Mouse (Mus musculus) liver, embryonic 16.5 days (tissue): Measurements from ENCODE around the gene Rnf220. TPM values are rescaled to one million over a fixed set of nuclear protein-coding genes. Genes with fewer than 3 reads are reported as not detected.
A peak's percentile ranks its signal among the peaks of the same experiment; 100 is the strongest.

Source experiments
- ATAC-seq: fragments of 200-750 bp; cut with Nextera tagmentation; 2 replicates; pipeline ENCODE4 v1.8.0; 2017; ENCODE audit warnings: low read depth, mild to moderate bottlenecking, moderate number of reproducible peaks, moderate library complexity
- H3K27ac ChIP-seq: fragments of 300-500 bp; sonication (generic); 2 replicates; pipeline ENCODE4 v1.5.1; 2014; ENCODE audit warnings: mild to moderate bottlenecking, low read length
- H3K27me3 ChIP-seq: fragments of 300-500 bp; sonication (generic); 2 replicates; pipeline ENCODE4 v1.6.1; 2014; ENCODE audit warnings: low read depth, low read length, mixed read lengths; ENCODE audit not compliant: control insufficient read depth, insufficient read depth
- H3K36me3 ChIP-seq: fragments of 300-500 bp; sonication (generic); 2 replicates; pipeline ENCODE4 v1.6.1; 2014; ENCODE audit warnings: mild to moderate bottlenecking; ENCODE audit not compliant: control insufficient read depth, insufficient read depth
- H3K4me1 ChIP-seq: fragments of 300-500 bp; sonication (generic); 2 replicates; pipeline ENCODE4 v1.6.1; 2014; ENCODE audit warnings: low read depth, low read length, mixed read lengths; ENCODE audit not compliant: control insufficient read depth
- H3K4me2 ChIP-seq: fragments of 300-500 bp; sonication (generic); 2 replicates; pipeline ENCODE4 v1.6.1; 2014; ENCODE audit warnings: low read depth, low read length, mixed read lengths
- H3K4me3 ChIP-seq: fragments of 300-500 bp; sonication (generic); 2 replicates; pipeline ENCODE4 v1.5.1; 2014; ENCODE audit warnings: low read depth, mild to moderate bottlenecking, low read length
- H3K9ac ChIP-seq: fragments of 300-500 bp; sonication (generic); 2 replicates; pipeline ENCODE4 v1.6.1; 2014; ENCODE audit warnings: low read depth, low read length
- H3K9me3 ChIP-seq: fragments of 300-500 bp; sonication (generic); replicated peaks from 2 replicates; pipeline ENCODE4 v1.6.1; 2016; ENCODE audit warnings: low read length; ENCODE audit not compliant: control insufficient read depth
- WGBS: fragments of 180-500 bp; shearing (Covaris S2); extraction: QIAGEN DNeasy Blood & Tissue Kit; methylation state at CpG from one replicate; pipeline ENCODE4 v1.1.7; 2014; ENCODE audit not compliant: insufficient replicate concordance; 5-methylcytosine and 5-hydroxymethylcytosine counted together
- polyA plus RNA-seq: library from polyadenylated mRNA; unstranded; fragments of >200 nt; fragmentation: Nextera tagmentation; extraction: Ambion mirVana; gene quantifications from 2 replicates; pipeline ENCODE4 v1.2.1, GENCODE M21; 2015

Gene Rnf220
- polyA plus RNA-seq: 21.5 and 21.6 TPM in 2 replicates

DNA sequence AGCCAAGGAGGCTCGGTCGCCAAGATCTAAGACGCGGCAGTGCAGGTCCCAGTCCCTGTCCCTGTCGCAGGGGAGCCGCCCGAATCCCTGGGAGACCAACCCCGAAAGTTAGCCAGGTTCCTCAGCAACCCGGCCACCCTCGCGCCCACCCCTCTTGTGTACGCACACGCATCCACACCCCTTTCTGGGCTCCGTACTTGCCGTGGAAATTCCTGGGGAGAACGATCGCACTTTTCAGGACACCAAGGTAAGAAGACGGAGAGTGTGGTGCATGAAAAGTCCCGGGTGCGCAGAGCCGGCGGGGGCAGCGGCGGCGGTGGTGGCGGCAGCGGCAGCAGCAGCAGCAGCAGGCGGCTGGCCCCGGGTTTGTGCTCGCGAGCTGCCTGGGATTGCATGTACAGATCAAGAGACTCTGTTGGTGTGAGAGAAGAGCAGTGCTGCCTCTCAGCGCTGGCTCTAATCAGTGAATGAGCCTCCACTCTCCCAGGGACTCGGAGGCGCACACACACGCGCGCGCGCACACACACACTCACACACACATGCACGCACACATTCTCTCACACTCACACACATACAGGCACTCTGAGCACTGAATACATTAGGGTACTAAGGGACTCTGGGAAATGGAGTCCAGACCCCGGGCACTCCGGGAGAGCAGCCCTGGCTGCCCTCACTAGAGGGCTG lies at the start of gene Rnf220:
Rnf220 (minus strand) TSS at position 571 of the 684 bp plus-strand sequence.
- ATAC-seq: 0 out of 2 replicates have a peak, but pooled peaks have one; percentile 19
- H3K36me3 ChIP-seq: no peaks in the 10 kb centered on the region

DNA sequence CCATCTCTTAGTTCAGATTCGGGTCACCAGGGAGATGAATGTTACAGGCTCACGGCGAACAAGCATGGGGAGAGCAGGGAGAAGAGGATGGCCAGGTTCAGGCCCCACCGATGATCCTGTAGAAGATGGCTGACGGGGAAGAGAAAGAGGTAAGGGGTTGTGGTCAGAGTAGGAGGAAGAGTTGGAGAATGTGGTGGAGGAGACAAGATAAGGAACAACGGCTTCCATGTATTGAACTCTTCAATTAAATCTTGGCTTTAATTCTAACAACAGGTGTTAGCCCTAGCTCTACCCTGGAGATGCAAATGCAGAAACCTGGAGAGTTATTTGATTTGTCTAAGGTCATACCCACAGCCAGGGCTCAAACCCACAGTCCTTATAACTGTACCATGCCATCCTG lies 49.8 kb upstream of the Rnf220 start:
- Histone ChIP-seq H3K4me1 (peaks cover 14% of the 10 kb centered on the region), H3K9me3 (no peaks in the 10 kb centered on the region), H3K4me3 (no peak overlapping the region), H3K36me3 (no peaks in the 10 kb centered on the region), H3K27me3 (no peaks in the 10 kb centered on the region; the same call in 1 of the 2 replicates), H3K4me2 (no peak overlapping the region), H3K27ac (no peak overlapping the region), H3K9ac (no peak overlapping the region)
- WGBS: 50% methylated on average over 6 of the region's 6 CpGs
- ATAC-seq: no peak

More for the DNA sequence above, at the start of gene Rnf220:
- under 1% methylated on average over 42 of the region's 42 CpGs for WGBS
- H3K9me3 ChIP-seq: no peaks in the 10 kb centered on the region
- peak within 1 kb of the TSS; percentile 64 for H3K4me3 ChIP-seq
- H3K4me1 ChIP-seq: peaks cover 27% of the 10 kb centered on the region
- H3K27ac ChIP-seq: no peak within 1 kb of the TSS
- peaks cover 67% of the 10 kb centered on the region for H3K27me3 ChIP-seq
- H3K9ac ChIP-seq: no peak within 1 kb of the TSS
- peak within 1 kb of the TSS; percentile 81 for H3K4me2 ChIP-seq

DNA sequence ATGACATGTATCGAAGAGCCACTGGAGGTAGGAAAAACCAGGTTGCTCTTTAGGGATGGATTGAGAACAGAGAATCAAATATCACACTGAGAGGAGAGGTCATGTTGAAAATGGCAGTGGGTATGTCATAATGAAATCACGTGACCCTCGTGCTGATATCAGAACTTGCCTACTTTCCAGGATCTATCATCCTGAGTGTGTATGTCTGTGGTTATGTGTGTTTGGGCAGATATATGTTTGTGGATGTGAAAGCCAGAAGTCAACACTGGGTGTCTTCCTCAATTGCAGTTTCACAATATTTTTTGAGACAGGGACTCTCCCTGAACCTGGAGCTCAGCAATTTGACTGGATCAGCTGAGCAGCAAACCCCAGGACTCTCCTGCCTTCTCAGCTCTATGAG lies 48.6 kb upstream of the Rnf220 start:
- Histone ChIP-seq H3K4me3 (no peak overlapping the region), H3K4me2 (no peak overlapping the region), H3K4me1 (peaks cover 4% of the 10 kb centered on the region), H3K27ac (no peak overlapping the region), H3K9me3 (no peaks in the 10 kb centered on the region), H3K9ac (no peak overlapping the region), H3K36me3 (no peaks in the 10 kb centered on the region), H3K27me3 (no peaks in the 10 kb centered on the region; the same call in 1 of the 2 replicates)
- 36% methylated on average over 3 of the region's 3 CpGs for WGBS
- no peak for ATAC-seq

DNA sequence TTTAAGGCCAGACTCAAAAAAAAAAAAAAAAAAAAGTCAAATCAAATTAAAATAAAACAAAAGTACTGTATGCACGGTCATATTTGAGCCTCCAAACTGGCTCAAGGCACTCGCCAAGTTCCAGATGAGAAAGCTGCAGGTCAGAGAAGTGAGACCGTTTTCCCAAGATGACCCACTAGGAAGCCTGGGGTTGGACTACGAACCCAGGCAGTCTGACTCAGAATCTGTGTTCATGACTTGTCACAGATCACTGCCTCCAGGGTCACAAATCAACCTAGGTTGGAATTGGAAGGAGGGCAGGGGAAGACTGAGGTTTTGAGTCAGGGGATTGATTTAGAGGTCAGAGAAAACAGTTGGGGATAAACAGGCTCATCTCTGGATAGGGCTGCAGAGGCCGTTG lies 43.7 kb upstream of the Rnf220 start:
- Histone ChIP-seq H3K9ac (no peak overlapping the region), H3K4me1 (no peaks in the 10 kb centered on the region), H3K27ac (no peak overlapping the region), H3K36me3 (no peaks in the 10 kb centered on the region), H3K4me3 (no peak overlapping the region), H3K9me3 (no peaks in the 10 kb centered on the region), H3K27me3 (no peaks in the 10 kb centered on the region; the same call in 1 of the 2 replicates), H3K4me2 (no peak overlapping the region)
- WGBS: 68% methylated on average over 5 of the region's 5 CpGs
- no peak for ATAC-seq

DNA sequence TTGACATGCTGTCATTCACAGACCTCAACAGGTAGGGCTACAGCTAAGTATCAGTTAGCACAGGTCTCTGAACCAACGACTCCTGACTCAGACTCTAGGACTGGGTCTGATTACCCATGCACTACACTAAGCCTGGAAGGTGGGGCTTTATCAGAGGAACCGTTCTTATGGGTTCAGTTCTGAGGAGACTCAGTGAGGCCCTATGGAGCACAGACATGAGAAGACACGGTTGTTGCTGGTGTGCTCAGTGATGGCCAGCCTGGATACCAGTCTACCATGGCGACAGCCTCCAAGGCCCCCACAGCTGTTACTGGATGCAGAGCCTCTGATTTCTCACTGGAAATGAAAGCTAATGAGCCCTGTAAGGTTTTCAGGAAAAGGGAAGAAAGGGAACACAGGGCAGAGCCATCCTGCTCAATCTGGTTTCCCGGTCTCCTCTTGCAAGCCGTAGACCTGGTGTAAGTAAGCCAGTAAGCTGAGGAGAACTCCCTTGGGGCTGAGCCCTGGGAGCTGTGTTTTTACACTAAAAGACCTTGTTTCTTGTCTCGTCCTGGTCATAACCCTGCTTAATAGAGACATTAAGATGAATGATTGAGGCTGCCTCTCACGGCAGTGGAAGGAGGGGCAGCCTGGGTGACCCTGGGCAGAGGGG lies 42.6 kb upstream of the Rnf220 start:
- no peak overlapping the region for H3K27ac ChIP-seq
- H3K9ac ChIP-seq: no peak overlapping the region
- H3K4me2 ChIP-seq: no peak overlapping the region
- H3K9me3 ChIP-seq: no peaks in the 10 kb centered on the region
- no peaks in the 10 kb centered on the region for H3K4me1 ChIP-seq
- no peak overlapping the region for H3K4me3 ChIP-seq
- ATAC-seq: no peak
- H3K36me3 ChIP-seq: no peaks in the 10 kb centered on the region
- WGBS: 64% methylated on average over 8 of the region's 8 CpGs
- no peaks in the 10 kb centered on the region; the same call in 1 of the 2 replicates for H3K27me3 ChIP-seq

DNA sequence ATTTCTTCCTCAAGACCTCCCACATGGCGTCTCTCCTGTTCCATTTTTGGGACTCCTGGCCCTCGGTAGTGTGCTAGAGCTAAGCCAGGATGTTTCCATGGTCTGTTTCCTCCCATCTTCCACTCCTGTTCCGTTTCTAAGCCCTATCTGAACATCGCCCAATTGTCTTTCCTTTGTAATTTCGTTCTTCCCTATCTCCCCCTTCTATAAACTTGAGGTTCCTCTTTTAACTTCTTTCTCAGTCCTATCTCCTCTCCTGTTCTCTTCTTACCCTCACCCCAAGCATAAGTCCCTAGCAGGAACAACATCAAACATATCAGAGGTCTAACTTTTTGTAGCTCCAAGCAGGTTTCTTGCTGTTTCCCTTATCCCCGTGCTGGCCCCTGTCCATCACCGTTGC lies 40.1 kb upstream of the Rnf220 start:
- Histone ChIP-seq H3K4me2 (no peak overlapping the region), H3K4me3 (no peak overlapping the region), H3K9me3 (no peaks in the 10 kb centered on the region), H3K4me1 (no peaks in the 10 kb centered on the region), H3K27me3 (no peaks in the 10 kb centered on the region; the same call in 1 of the 2 replicates), H3K27ac (no peak overlapping the region), H3K36me3 (no peaks in the 10 kb centered on the region), H3K9ac (no peak overlapping the region)
- ATAC-seq: no peak
- 32% methylated on average over 7 of the region's 7 CpGs for WGBS

DNA sequence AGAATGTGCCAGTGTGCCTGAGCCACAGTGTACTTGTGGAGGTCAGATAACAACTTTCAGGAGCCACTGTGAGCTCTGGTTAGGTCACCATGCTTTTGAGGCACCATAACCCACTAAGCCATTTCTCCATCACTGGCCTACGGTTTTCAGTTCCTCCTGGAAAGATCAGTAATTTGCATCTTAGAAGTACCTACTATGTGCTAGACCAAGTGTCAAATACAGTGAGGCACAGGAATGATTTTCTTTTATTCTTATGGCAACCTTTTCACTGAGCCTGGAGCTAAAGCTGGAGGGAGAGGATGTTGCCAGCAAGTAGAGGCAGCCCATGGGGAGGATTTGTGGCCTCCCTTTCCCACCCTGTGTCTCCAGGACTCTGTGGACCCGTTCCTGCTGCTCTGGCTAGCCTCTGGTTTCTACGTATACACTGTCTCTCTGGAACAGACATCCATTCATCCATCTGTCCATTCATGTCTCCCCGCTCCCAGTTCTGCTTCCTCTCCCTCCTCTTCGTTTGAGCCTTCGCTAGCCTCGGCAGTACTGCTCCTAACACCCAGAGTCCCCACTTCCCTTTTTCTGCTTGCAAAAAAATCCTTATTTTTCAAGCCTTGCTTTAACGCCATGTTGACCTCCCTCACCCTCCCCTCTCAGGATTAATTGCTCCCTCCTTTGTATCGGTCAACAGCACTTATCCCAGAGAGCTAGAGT lies 38.8 kb upstream of the Rnf220 start:
- Histone ChIP-seq H3K36me3 (no peaks in the 10 kb centered on the region), H3K27ac (no peak overlapping the region), H3K4me3 (no peak overlapping the region), H3K4me1 (no peaks in the 10 kb centered on the region), H3K27me3 (no peaks in the 10 kb centered on the region; the same call in 1 of the 2 replicates), H3K9ac (no peak overlapping the region), H3K9me3 (no peaks in the 10 kb centered on the region), H3K4me2 (no peak overlapping the region)
- ATAC-seq: no peak
- 25% methylated on average over 9 of the region's 9 CpGs for WGBS

DNA sequence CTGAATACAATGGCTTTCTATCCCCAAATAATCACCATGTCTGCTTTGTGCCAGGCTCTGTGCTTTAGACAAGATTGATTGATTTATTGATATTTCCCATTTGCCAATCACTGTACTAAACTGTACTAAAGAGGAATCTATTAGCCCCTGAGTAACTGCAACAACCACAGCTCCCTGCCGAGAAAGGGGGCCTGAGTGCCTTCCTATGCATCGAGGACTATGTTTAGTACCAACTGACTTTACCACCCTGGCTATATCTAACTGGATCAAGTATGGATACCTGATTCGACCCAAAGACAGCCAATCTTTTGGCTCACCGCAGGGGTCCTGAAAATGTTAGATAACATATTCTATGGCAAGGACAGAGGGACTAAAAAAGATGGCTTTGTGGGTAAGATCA lies 33.0 kb upstream of the Rnf220 start:
- no peak for ATAC-seq
- WGBS: 53% methylated on average over 4 of the region's 4 CpGs
- no peaks in the 10 kb centered on the region for H3K27me3 ChIP-seq

DNA sequence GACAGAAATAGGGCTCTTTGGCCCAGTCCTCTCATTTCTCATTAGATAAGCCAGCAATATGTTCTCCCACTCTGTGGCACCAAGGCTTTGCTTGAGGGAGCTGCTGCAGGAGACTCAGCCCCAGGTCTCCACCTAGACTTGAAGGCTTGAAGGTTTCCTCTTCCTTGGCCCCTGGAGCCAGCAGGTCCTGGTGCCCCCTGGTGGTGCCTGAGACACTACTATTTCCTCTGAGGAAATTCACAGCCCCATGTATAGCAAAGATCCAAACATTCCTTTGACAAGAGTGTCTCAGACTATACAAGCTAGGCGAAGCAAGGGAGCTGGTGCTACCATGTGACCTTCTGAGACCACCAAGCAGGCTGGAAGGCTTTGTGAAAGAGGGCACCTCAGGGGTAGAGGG lies 31.1 kb upstream of the Rnf220 start:
- H3K4me2 ChIP-seq: no peak overlapping the region
- H3K27me3 ChIP-seq: no peaks in the 10 kb centered on the region
- ATAC-seq: no peak
- 8% methylated on average over 1 of the region's 1 CpGs for WGBS
- H3K9ac ChIP-seq: no peak overlapping the region
- no peaks in the 10 kb centered on the region for H3K36me3 ChIP-seq
- H3K9me3 ChIP-seq: no peaks in the 10 kb centered on the region
- no peak overlapping the region for H3K4me3 ChIP-seq
- no peak overlapping the region for H3K27ac ChIP-seq
- peaks cover 14% of the 10 kb centered on the region for H3K4me1 ChIP-seq

More for the DNA sequence above, 33.0 kb upstream of the Rnf220 start:
- Histone ChIP-seq H3K36me3 (no peaks in the 10 kb centered on the region), H3K4me1 (peaks cover 14% of the 10 kb centered on the region), H3K9ac (no peak overlapping the region), H3K27ac (no peak overlapping the region), H3K4me2 (no peak overlapping the region), H3K4me3 (no peak overlapping the region), H3K9me3 (no peaks in the 10 kb centered on the region)
